Comparison of ENCODE assay signal across 7 mouse cellular contexts in the genomic region with DNA sequence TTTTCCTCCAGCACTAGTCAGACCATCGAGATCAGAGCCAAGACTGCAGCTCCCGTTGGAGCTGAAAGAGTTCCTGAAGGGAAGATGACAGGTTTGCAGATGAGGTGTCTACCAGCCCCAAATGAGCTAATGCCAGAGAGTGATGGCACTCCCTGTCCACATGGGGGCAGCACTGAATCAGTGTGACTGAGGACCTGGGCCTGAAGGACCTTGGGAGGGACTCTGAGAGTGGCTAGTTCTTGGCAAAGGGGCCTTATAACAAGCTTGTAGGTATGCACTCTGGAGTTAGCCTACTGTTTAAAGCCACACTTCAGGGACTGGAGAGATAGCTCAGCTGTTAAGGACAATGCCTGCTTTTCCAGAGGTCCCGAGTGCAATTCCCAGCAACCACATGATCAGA.
DNase-seq lines count a peak whose midpoint lies in the region.

No protein-coding gene starts in this region.

- intact Hi-C loops in heart, postnatal 14 days (cut with DNase I): loop anchor here (10.0 kb wide), 1 partner anchor 311 kb away; no protein-coding TSS in a partner anchor

- DNase-seq in left cerebral cortex, adult 18-20 months (ENCODE audit: low spot score in 2 of 2): peak; percentile 41 to 64
- no peak for DNase-seq in left cerebral cortex, adult 11 months (ENCODE audit: low spot score)
- peak; percentile 53 for DNase-seq in R1 (ENCODE audit: low read depth, low spot score)
- peak; percentile 64 for DNase-seq in cerebellum, adult 9-10 months
- DNase-seq in heart, postnatal 14 days: peak; percentile 57 to 78
- peak; percentile 68 to 83 for DNase-seq in lung, adult 18-20 months
- peak; percentile 53 for DNase-seq in right cerebral cortex, postnatal 14 days
